Mouse (Mus musculus): ENCODE measurements at regions not wholly inside any gene's neighbourhood (a gene's known extent, or its start where the extent isn't known, plus 50 kb on each side); places are given as distances from the start of the nearest gene placed in this dataset.

GRCm38 (mm10) chr4:6508091-6508490 lies 1714.9 kb upstream of the Impad1 start:
- H3K36me3 ChIP-seq (ENCODE audit: insufficient read depth, low read length) = no peaks in the 10 kb centered on the region
- no peak for ATAC-seq (ENCODE audit: low FRiP score, low TSS enrichment)
- 87% methylated on average over 5 of the region's 5 CpGs for WGBS
- no peaks in the 10 kb centered on the region for H3K4me1 ChIP-seq (ENCODE audit: insufficient read depth, low read length)
- no peaks in the 10 kb centered on the region for H3K9me3 ChIP-seq (ENCODE audit: low read length)
- no peaks in the 10 kb centered on the region for H3K27me3 ChIP-seq (ENCODE audit: insufficient read depth, low read length)
- H3K4me2 ChIP-seq (replicated peaks; ENCODE audit: low read depth, low read length) = no peak overlapping the region
- no peak overlapping the region for H3K9ac ChIP-seq (replicated peaks; ENCODE audit: low read length)
- H3K4me3 ChIP-seq (ENCODE audit: low read length) = no peak overlapping the region
- no peak overlapping the region for H3K27ac ChIP-seq (ENCODE audit: low read length)

Data from kidney, embryonic 16.5 days (tissue).